Mouse (Mus musculus) ES-CJ7 (cell line): ENCODE measurements around the gene Gipc2.

Experiments
- DNase-seq: peaks from one replicate; pipeline ENCODE4 v3.0.0; 2011; ENCODE audit warnings: low read depth, low spot score

Gipc2 gene

DNA sequence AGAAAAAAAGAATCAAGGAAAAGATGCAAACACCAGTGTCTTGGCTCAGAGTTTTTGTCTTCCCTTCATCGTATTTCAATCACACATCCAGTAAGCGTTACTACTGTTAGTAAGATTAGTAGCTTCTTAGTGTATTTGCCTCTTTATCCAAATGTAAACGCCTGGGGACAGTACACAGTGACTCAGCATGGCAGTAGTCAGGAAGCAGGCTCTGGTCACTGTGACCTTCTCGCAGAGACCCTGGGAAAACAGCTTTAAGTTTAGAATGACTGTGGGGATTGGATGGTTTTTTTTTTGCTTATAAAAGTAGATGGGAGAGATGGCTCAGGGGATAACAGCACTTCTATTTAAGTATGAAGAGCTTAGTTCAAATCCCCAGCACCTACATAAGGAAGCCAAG is 46.0 kb downstream of the Gipc2 start:
- DNase-seq, result no peak

GRCm38 (mm10) chr3:152117941-152118340 is 48.1 kb downstream of the Gipc2 start:
- no peak for DNase-seq

DNA sequence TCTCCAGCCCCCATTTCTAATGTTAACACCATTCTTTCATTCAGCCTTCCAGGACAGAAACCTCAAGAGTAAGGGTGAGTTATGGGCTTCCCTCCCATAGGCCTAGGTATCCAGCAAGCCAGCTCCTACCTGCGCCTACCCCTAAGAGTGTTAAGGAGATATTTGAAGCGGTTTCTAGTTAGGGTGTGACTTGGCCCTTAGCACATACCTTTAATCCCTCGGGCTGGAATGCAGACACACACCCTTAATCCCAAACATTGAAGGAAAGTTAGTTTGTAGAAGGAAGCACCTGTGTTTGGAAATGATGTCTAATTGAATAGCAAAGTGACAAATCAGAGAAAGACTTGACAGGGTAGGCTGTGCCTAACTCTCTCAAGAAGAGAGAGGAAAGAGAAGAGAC is 49.9 kb downstream of the Gipc2 start:
- no peak for DNase-seq

DNA sequence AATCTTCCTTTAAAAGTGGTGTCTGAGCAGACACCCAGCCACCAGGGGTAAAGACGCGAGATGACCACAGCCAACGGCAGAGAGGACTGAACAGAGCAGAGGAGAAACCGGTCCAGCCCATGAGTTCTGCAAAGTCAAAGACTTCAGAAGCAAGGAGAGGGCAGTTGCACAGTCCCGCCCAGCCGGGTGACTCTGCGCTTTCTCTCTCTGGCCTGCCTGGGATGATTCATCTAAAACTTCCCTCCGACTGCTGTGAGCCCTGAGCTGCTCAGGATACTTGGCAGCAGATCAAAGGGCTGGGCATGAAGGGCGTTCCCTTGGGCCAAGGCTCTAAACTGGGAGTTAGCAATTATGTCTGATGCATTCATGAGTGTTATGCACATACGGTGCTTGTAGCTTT is 51.2 kb downstream of the Gipc2 start:
- DNase-seq, result peak; percentile 38

DNA sequence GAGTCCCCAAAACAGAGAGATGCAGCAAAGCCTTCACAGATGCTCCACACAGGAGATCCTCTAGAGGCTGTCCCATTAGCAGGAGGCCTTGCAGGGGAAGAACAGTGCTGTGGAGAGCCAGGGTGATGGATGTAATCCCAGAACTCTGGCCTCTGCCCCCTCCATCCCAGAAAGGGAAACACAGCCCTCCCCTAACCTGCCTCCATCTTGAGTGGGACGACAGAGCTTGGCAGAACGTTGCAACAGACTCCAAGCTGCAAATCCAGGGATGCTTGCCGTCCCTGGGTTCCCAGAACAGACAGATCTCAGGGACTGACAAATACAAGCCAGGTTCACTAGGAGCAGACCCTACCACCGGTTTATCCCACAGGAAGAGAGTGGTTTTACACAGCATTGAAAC is 51.8 kb downstream of the Gipc2 start:
- DNase-seq, result no peak

GRCm38 (mm10) chr3:152113496-152113895 is 52.5 kb downstream of the Gipc2 start:
- DNase-seq, result no peak

GRCm38 (mm10) chr3:152112664-152113063 is 53.4 kb downstream of the Gipc2 start:
- no peak for DNase-seq

GRCm38 (mm10) chr3:152111482-152111881 is 54.5 kb downstream of the Gipc2 start:
- no peak for DNase-seq

GRCm38 (mm10) chr3:152111081-152111480 is 54.9 kb downstream of the Gipc2 start:
- DNase-seq, result peak; percentile 71

- DNase-seq, result no peak
Measured at GRCm38 (mm10) chr3:152109260-152109587, 56.8 kb downstream of the Gipc2 start.

GRCm38 (mm10) chr3:152108560-152109259 is 57.3 kb downstream of the Gipc2 start:
- DNase-seq, result no peak

DNA sequence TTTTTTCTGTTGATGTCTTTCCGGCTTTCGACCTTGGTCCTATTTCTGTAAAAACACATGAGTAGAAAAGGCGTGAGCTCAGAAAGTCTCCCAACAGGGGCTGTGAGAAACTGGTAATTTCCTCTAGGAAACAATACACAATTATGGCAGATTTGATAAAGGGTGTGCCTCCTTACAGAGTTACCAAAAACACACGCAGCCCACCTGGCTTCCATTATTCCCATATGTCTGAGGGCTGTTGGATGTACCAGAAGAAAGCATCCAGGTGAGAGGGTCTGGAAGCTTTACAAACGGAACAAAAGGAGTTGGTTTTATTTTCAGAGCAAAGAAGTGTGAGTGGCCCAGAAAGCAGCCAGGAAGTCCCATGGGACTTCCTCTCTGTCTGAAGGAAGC is 58.0 kb downstream of the Gipc2 start:
- DNase-seq, result no peak

DNA sequence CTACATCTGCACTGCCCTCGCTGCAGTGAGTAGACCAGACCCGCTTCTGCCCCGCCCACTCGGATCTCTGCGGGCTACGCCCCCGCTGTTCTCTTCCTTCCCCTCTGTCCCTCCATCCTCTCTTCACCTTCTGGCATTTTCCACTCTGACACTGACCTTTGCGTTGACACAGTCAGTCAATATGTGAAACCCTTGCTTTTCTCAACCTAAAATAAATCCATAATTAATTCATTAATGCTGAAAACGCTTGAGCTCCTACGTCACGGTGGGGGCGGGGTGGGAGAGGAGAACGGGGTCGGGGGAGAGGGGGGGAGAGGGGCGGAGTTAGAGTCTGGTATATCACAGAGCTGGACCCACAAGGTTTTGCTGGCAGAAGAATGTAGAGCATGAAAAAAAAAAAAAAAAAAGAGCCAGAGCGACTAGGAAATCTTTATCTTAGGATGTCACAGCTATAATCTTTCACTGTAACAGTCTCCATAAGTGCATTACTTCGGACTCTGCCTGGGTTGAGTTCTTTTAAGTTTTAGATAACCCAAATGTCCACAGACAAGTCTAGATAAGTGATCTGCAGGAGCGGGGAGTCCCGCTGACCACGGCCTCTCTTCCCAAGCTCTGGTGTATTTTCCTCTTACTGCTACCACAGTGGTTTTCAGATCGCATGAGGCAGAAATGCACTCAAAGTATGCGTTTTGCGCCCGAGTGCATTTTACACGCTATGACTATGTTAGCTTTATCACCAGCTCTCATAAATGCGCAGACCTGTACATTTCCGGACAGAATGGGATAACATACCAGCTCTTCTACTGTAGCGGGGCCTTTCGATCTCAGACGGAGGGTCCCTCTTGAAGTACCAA is 58.7 kb downstream of the Gipc2 start:
- peak; percentile 47 for DNase-seq

DNA sequence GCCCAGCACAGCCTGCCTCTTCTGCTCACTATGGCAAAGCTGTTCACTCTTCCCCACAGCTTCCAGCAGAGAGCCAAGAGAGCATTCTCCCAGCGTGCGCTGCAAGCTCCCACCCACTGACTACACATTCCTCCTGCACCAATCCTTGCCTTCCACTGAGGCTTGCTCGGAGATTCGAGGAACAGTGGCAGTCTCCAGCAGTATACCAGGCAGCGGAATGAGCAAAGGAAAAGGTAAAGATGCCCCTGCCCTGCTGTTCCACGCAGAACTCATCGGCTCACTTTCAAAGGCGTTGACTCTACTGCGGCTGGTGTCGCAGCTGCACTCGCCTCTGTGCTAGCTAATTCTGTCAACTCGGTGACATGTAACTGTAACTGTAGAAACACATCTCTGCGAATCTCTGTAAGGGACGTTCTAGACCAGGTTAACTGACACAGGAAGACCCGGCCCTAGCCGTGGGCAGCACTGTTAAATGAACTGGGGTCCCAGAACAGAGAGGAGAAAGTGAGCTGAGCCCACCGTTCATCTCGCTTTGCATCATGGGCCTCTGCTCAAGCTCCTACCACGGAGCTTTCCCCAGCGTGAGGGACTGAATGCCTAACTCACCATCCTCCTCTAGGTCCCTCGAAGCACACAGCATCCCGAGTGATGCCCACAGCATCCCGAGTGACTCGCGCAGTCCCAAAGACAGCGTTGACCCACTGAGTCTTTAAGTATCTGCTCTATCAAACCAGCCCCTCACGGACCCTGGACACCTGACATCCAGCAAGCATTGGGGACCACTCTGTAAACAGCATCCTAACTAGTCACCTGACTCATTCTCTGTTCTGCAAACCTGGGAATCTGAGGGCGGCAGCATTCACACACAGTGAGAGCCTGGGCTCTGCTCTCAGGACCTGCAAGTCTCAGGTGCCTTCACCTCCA is 59.5 kb downstream of the Gipc2 start:
- DNase-seq, result peak; percentile 25

- peak; percentile 53 for DNase-seq
Measured at GRCm38 (mm10) chr3:152105341-152105740, 60.7 kb downstream of the Gipc2 start.

DNA sequence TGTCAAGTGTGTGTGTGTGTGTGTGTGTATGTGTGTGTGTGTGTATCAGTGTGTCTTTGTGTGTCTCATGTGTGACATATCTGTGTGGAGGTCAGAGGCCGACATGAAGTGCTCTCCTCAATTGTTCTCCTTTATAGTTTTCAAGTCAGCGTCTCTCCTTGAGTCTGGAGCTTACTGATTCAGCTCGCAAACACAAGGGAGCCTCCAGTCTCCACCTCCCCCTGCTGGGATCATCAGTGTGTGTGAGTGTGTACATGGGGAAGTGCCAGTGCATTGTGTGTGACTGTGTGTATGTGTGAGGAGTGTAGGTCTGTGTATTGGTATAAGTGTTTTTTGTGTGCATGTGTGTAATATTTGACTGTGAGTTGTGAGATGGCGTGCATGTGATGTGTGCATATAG is 62.6 kb downstream of the Gipc2 start:
- no peak for DNase-seq

DNA sequence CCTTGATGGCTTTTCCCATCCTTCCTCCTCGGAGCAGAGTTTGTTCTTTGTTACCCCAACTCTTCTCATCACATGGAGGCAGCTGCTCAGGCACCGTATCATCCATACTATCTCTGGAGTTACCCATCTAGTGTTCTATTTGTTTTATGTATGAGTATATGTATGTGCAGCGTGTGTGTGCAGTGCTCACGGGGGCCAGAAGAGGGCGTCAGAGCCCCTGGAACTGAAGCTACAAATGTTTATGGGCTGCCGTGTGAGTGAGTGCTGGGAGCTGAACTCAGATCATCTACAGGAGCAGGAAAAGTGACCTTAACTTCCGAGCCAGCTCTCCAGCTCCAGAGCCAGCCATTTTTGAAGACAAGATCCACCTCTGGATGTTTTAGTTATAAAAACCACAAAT is 64.6 kb downstream of the Gipc2 start:
- peak; percentile 23 for DNase-seq

- DNase-seq, result peak; percentile 81
Measured at GRCm38 (mm10) chr3:152100119-152100818, 65.8 kb downstream of the Gipc2 start.

- DNase-seq, result no peak
Measured at GRCm38 (mm10) chr3:152095030-152095429, 71.0 kb downstream of the Gipc2 start.

- no peak for DNase-seq
Measured at GRCm38 (mm10) chr3:152092385-152093057, 73.5 kb downstream of the Gipc2 start.

DNA sequence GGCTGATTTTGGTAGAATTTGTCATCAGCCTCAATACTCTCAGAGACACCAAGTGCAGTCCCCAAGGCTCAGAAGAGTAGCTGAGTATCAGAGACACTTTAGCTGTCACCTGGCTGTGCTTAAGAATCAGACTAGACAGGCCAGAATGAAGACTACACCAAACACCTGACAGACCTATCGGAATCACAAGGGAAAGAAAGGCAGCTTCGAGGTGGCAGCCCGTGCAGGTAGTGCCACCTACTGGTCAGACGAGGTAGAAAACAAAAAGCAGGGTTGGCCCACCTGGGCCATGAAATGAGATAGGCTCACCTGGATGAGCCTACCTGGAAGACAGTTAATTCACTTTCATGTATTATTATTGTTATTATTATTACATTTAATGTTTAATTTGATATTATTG is 76.9 kb downstream of the Gipc2 start:
- peak; percentile 53 for DNase-seq
